In genomic region chr11:106556689-106557088, GRCm38 (mm10) we compare ENCODE assay signal across 14 mouse cellular contexts. TPM values are rescaled to one million over a fixed set of nuclear protein-coding genes. Genes with fewer than 3 reads are reported as not detected.
DNase-seq lines count a peak whose midpoint lies in the region; ATAC-seq and TF ChIP-seq lines count a peak whose summit lies in the region.
"Had no signal": no experiment of that assay in that cellular context is flagged by ENCODE, and none has a peak within 500 bp of the region (broad histone marks: within the 10 kb centered on the region; RNA-seq: fewer than 3 reads in every experiment).

No protein-coding gene starts in this region.

- H3K36me3 ChIP-seq in kidney, embryonic 15.5 days, result no peaks in the 10 kb centered on the region
- H3K36me3 ChIP-seq in embryonic facial prominence, embryonic 10.5 days (replicated peaks), result 0 out of 2 replicates have a peak, but pooled peaks cover 2% of the 10 kb centered on the region
- H3K36me3 ChIP-seq in limb, embryonic 10.5 days, result no peaks in the 10 kb centered on the region
- peaks cover 1% of the 10 kb centered on the region; the same call in 1 of the 2 replicates for H3K36me3 ChIP-seq in small intestine, adult 2 months (ENCODE audit: control insufficient read depth, insufficient read depth, low read length)
- H3K36me3 ChIP-seq: heart, embryonic 12.5 days; midbrain, embryonic 10.5 days; neural tube, embryonic 15.5 days had no signal

- TF ChIP-seq CTCF in small intestine, adult 2 months (IDR thresholded peaks at IDR 0.05; ENCODE audit: extremely low read depth, insufficient read length, insufficient replicate concordance, low read depth, low read length), result no peak

- peak overlapping the region; percentile 55 for H3K27ac ChIP-seq in kidney, embryonic 15.5 days
- H3K27ac ChIP-seq in embryonic facial prominence, embryonic 10.5 days (replicated peaks), result peak overlapping the region; percentile 59
- H3K27ac ChIP-seq in limb, embryonic 10.5 days, result peak overlapping the region; percentile 58; the same call in 1 of the 2 replicates
- H3K27ac ChIP-seq in small intestine, adult 2 months (ENCODE audit: insufficient read depth, low read depth, low read length), result peak overlapping the region; percentile 71
- H3K27ac ChIP-seq: midbrain, embryonic 10.5 days; neural tube, embryonic 15.5 days had no signal

- no peaks in the 10 kb centered on the region for H3K27me3 ChIP-seq in kidney, embryonic 15.5 days
- no peaks in the 10 kb centered on the region for H3K27me3 ChIP-seq in embryonic facial prominence, embryonic 10.5 days (replicated peaks; ENCODE audit: low read depth, poor library complexity, severe bottlenecking)
- H3K27me3 ChIP-seq in limb, embryonic 10.5 days (ENCODE audit: low read depth, poor library complexity, severe bottlenecking), result no peaks in the 10 kb centered on the region
- H3K27me3 ChIP-seq in small intestine, adult 2 months (ENCODE audit: control insufficient read depth, insufficient read depth, low read length), result no peaks in the 10 kb centered on the region
- H3K27me3 ChIP-seq: heart, embryonic 12.5 days; neural tube, embryonic 15.5 days had no signal

- H3K9ac ChIP-seq in kidney, embryonic 15.5 days, result no peak overlapping the region
- H3K9ac ChIP-seq: heart, embryonic 12.5 days; neural tube, embryonic 15.5 days had no signal

- ATAC-seq in kidney, embryonic 15.5 days (replicated peaks; ENCODE audit: low FRiP score), result no peak

- H3K4me2 ChIP-seq in kidney, embryonic 15.5 days, result no peak overlapping the region
- H3K4me2 ChIP-seq: heart, embryonic 12.5 days; neural tube, embryonic 15.5 days had no signal

- H3K4me3 ChIP-seq in kidney, embryonic 15.5 days (replicated peaks), result no peak overlapping the region
- H3K4me3 ChIP-seq in embryonic facial prominence, embryonic 10.5 days, result no peak overlapping the region
- no peak overlapping the region for H3K4me3 ChIP-seq in limb, embryonic 10.5 days
- no peak overlapping the region for H3K4me3 ChIP-seq in small intestine, adult 2 months (ENCODE audit: low read depth, low read length)
- H3K4me3 ChIP-seq: heart, embryonic 12.5 days; midbrain, embryonic 10.5 days; neural tube, embryonic 15.5 days had no signal

- no peak for TF ChIP-seq POLR2A in small intestine, adult 2 months (IDR thresholded peaks at IDR 0.05; ENCODE audit: low read depth, low read length)

- H3K9me3 ChIP-seq in kidney, embryonic 15.5 days (replicated peaks), result no peaks in the 10 kb centered on the region
- H3K9me3 ChIP-seq in embryonic facial prominence, embryonic 10.5 days, result no peaks in the 10 kb centered on the region
- no peaks in the 10 kb centered on the region for H3K9me3 ChIP-seq in limb, embryonic 10.5 days (replicated peaks)
- H3K9me3 ChIP-seq: heart, embryonic 12.5 days; midbrain, embryonic 10.5 days; neural tube, embryonic 15.5 days had no signal

- DNase-seq in kidney, postnatal 10 days, result no peak
- no peak for DNase-seq in embryonic facial prominence, embryonic 10.5 days (ENCODE audit: low spot score)
- no peak for DNase-seq in limb, embryonic 10.5 days (ENCODE audit: low spot score)
- no peak for DNase-seq in lung, postnatal 25 days (ENCODE audit: low spot score)
- DNase-seq in ovary, postnatal 14 days (ENCODE audit: low spot score), result no peak
- DNase-seq: adrenal gland, postnatal 36 days; cerebellum, adult 8-10 months; left cerebral cortex, postnatal 4 days; right cerebral cortex, postnatal 25 days had no signal

- 62% methylated on average over 4 of the region's 4 CpGs for WGBS in kidney, embryonic 15.5 days
- WGBS in embryonic facial prominence, embryonic 10.5 days, result 74% methylated on average over 4 of the region's 4 CpGs
- WGBS in limb, embryonic 10.5 days, result 75% methylated on average over 4 of the region's 4 CpGs
- WGBS in small intestine, adult 2 months, result 56% methylated on average over 4 of the region's 4 CpGs

- peaks cover 11% of the 10 kb centered on the region for H3K4me1 ChIP-seq in kidney, embryonic 15.5 days
- peaks cover 39% of the 10 kb centered on the region for H3K4me1 ChIP-seq in embryonic facial prominence, embryonic 10.5 days
- H3K4me1 ChIP-seq in limb, embryonic 10.5 days, result peaks cover 29% of the 10 kb centered on the region
- H3K4me1 ChIP-seq in small intestine, adult 2 months (ENCODE audit: control insufficient read depth, insufficient read depth, insufficient read length, low read length), result peaks cover 18% of the 10 kb centered on the region

RNA-seq across cellular contexts. Expression of gene Tex2, which starts 56.5 kb away (rescaled TPM):
- polyA plus RNA-seq in kidney, embryonic 15.5 days (2015; fragmentation: Nextera tagmentation; extraction: Ambion mirVana), result 8.5 and 9.3 TPM in 2 replicates
- 6.8 and 7.5 TPM in 2 replicates for polyA plus RNA-seq in embryonic facial prominence, embryonic 10.5 days (2016; fragmentation: Nextera tagmentation; extraction: Ambion mirVana)
- 6.9 and 7.2 TPM in 2 replicates for polyA plus RNA-seq in limb, embryonic 10.5 days (2016; fragmentation: Nextera tagmentation; extraction: Ambion mirVana)
- polyA plus RNA-seq in small intestine, adult 2 months (2012; rRNA removed), result 7.9 and 9.7 TPM in 2 replicates
